Mouse (Mus musculus): ENCODE data around the gene Sys1.
A peak's percentile ranks its signal among the peaks of the same experiment; 100 is the strongest.

Gene Sys1

DNA sequence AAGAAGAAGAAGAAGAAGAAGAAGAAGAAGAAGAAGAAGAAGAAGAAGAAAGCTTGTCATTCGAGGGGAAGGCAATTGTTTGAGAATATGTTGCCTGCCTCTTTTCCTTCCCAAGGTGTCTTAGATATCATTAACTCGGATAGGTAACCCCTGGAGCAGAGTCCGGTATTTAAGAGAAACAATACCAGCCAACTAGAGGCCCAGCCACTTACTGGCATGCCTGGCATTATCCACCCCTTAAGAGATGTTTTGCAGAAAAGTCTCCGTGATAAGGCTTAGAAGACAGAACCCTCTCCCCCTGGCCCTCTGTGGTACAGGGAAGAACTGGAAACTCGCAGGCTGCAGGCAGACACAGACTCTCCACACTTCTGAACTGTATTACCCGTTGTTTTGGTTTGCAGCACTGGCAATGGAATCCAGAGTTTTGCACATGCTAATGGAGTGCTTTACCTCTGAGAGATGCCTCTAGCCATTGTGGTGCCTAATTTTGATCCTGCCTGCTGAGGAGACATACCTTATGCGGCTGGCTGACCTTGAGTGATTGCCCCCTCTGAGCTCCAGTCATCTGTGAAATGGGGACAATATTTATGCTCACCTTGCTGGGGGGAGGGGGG, 2.8 kb upstream of the Sys1 start:
- no peak for DNase-seq

DNA sequence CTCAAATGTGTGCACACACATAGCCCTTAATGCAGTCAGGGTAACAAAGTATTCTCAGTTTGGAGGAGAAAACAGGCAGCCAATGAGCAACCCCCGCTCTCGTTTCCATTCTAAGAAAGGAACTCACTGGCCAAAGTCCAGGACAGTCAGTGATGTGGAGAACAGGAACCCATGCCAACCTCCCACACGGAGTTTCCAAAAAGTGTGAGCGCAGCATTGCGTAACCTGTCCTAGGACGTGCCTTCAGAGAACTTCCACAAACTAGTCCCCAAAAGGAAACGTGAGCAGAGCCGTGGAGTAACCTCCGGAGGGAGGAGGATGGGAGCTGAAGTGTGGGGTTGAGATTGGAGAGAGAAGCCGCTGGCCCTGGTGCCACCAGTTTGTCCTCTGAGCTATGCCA, 1.9 kb upstream of the Sys1 start:
- DNase-seq: peak; percentile 16

DNA sequence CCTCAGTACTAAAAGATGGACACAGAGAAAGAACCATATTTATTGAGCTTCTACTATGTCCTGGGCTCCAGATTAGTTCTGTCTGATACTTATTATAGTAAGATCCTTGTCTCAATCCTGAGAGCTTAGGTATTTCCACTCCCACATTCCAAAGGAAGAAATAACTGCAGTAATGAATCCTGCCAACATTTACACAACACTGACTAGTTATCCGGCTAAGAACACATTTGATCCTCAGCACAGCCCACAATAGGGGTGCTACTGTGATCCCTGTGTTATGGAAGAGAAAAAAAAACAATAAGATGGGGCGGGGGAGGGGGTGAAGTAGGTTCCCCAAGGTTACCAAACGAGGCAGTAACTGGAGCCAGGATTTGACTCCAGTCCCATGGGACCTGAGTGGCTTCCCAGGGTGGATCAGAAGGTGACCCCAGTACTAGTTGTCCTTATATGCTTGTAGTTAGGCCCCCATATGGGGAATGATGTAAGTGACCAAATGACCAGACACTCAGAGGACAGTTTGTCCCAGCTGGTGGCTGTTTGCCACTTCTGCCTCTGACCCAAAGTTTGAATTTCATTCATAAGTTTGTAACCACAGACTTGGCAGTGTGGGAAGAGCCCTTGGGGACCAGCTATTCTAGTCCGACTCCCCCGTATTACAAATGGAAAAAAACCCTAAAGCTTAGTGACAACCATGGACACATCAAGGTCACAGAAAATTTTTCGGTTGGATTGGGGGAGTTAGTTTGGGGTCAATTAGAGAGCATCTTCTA, 1.2 kb upstream of the Sys1 start:
- DNase-seq: no peak

- no peak for DNase-seq
Observed at GRCm38 (mm10) chr2:164456413-164456812, 351 bp upstream of the Sys1 start.

DNA sequence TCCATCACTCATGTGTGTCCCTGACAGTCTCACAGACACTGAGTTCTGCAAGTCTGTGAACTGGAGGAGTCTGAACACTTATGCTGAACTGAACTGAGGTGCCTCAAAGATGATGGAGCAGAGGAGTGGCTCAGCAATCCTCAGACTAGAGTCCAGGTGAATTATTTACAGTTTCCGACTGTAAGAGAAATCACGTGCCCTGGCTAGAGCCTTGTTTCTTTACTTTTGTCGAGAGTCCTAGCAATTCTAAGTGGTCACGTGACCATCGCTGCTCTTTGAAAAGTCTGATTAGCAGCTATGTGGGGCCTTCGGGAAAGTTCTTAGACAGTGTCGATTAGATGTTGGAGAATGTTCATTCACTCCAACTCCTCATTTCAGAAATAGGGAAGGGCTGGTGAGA, 1.2 kb downstream of the Sys1 start:
- DNase-seq: no peak

DNA sequence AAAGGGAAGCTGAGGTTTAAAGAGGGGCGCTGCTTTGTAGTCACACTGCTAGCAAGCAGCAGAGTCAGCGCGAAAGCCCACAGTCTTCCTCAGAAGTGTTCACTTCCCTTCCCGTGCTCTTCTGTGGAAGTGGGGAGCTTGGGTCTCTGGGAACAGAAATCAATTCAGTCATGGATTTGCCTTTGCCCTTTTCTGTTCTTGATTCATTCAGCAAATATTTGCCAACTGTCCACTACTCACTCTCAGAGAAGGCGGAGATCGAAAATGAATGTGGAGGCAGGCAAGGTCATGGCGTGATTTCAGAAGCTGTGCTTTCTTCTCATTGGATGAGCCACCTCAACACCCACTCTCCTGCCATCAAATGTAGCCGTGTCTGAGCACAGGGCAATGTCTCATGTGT, 1.8 kb downstream of the Sys1 start:
- DNase-seq: peak; percentile 35

DNA sequence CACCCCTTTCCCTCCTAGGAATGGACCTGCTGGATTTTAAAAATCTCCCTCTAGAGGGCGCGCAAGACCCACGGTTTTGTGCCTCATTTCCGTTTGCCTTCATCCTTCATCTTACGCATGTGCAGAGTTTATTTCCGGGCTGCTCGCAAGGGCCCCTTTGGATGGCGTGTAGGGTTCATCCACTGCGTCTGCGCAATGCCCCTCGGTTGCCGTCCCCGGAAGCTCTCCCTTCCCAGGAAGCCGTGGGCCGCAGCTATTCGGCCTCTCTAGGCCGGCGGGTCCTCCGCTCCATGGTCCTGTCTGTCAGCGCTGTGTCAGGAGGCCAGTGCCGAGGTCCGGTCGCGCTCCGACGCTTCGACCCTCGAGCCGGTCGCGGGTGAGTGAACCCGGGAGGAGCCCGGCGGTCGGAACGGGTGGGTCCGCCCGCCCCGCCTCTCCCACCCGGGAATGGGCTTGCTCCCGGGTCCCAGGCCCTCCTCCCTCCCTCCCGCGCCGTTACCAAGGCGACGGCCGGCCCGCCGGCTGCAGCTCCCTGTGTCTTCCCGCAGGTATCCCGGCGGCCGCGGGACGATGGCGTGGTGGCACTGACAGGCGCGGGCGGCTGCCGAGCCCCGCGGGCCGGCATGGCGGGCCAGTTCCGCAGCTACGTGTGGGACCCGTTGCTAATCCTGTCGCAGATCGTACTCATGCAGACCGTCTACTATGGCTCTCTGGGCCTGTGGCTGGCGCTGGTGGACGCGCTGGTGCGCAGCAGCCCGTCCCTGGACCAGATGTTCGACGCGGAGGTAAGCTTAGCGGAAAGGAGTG, 4.2 kb downstream of the Sys1 start, which contains the start of gene Gm20458:
TSS of gene Gm20458 (plus strand) at position 223 of the 807 bp plus-strand sequence.
- DNase-seq: peak; percentile 94

GRCm38 (mm10) chr2:164465161-164465560, 8.4 kb downstream of the Sys1 start:
- no peak for DNase-seq

- DNase-seq: no peak
Observed at GRCm38 (mm10) chr2:164466787-164467186, 10.0 kb downstream of the Sys1 start.

GRCm38 (mm10) chr2:164470254-164470653, 13.5 kb downstream of the Sys1 start:
- DNase-seq: peak; percentile 55

GRCm38 (mm10) chr2:164473624-164474023, 16.9 kb downstream of the Sys1 start, which contains the start of gene Trp53tg5:
Trp53tg5 (minus strand) TSS chr2:164473724.
- DNase-seq: no peak

- no peak for DNase-seq
Observed at GRCm38 (mm10) chr2:164485681-164486257, 29.0 kb downstream of the Sys1 start, which contains the start of gene Dbndd2. Dbndd2 (plus strand) TSS chr2:164486106.

- DNase-seq: peak; percentile 41
Observed at GRCm38 (mm10) chr2:164486258-164487114, 29.7 kb downstream of the Sys1 start.

DNA sequence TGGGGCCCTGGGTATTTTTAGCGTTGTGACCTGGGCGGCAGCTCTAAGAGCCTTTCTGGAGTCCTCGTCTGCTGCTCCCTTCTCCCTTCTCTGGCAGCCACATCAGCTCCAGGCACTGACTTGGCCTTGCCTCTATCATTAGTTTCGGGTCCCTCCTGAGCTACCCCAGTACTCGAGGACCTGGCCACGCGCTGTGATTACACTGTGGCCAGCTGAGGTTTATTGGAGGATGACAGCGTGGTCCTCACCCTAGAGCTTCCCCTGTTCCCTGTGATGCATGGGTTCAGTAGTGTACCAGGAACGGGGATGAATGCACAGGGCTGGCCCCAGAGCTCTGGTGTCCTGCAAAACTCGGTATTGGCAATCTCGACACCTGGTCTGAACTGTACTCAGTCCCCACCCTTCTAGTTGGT, 30.4 kb downstream of the Sys1 start:
- DNase-seq: no peak

DNA sequence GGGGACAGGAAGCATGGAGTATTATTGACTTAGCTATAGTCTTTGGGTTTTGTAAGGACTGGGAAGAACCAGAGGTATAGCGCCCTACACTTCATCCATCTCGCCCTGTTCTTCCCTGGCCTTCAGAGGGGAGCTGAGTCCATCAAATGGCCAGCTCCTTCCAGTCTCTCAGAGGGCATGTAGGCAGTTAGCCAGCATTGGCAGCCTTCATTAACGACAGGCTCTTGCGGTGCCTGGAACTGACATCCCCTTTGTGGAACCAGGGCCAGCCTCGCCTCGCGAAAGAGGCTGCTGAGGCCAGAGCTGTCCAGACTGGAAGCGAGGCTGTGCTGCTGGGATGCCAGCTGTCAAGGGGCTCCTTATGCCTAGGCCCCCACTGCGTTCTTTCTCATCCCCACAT, 31.0 kb downstream of the Sys1 start:
- DNase-seq: no peak

GRCm38 (mm10) chr2:164494126-164494525, 37.4 kb downstream of the Sys1 start:
- DNase-seq: no peak

DNA sequence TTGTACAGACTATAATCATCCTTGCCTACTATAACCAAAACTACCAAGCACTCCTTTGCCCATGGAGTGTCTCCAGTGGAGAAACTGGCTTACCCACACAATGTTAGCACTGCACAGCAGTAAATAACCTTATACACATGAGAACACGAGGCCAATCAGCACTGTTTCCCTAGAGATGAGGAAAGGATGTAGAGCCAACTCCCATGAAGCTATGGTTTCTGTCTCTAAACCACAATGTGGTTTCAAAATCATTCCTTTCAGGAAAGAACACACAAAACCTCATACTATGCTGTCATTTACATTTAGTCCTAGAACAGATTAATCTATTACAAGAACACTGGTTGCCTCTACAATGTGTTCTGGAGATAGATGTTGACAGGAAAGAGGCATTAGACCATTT, 39.6 kb downstream of the Sys1 start:
- DNase-seq: no peak

DNA sequence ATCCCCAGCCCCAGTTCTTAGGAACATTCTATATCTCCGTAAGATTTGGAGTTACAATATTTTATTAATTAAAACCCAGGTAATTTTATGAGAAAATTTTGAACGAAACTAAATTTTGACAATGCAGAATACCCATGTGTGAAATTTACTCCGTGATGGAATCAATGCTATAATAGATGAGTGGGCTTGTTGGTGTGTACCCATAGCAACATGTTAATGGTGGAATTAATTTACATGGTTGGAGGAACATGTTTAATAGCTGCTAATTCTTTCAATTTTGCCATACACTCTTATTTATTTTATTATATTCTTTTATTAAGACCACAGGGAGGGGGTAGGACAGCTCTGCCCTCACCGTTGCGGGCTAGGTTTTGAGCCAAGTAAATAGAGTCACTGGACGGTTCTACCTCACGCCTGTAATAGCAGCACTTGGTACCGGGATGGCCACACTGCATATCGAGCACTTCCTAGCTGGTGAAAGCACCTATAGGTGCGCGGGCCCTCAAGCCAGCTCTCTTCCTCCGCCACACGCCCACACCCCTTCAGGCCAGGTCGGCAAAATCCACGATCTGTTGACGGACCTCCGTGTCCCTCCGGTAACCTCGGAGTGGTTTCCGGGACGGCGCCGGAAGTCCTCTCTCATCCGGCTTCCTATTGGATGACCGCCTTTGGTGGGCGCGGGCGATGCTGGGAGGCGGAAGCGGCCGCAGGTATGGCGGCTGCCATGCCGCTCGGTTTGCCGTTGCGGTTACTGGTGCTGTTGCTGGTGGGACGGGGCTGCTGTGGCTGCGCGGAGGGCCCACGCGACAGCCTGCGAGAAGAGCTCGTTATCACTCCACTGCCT, 40.3 kb downstream of the Sys1 start, which contains the start of gene Pigt:
TSS of gene Pigt (plus strand) at position 674 of the 844 bp plus-strand sequence.
- DNase-seq: peak; percentile 88

DNA sequence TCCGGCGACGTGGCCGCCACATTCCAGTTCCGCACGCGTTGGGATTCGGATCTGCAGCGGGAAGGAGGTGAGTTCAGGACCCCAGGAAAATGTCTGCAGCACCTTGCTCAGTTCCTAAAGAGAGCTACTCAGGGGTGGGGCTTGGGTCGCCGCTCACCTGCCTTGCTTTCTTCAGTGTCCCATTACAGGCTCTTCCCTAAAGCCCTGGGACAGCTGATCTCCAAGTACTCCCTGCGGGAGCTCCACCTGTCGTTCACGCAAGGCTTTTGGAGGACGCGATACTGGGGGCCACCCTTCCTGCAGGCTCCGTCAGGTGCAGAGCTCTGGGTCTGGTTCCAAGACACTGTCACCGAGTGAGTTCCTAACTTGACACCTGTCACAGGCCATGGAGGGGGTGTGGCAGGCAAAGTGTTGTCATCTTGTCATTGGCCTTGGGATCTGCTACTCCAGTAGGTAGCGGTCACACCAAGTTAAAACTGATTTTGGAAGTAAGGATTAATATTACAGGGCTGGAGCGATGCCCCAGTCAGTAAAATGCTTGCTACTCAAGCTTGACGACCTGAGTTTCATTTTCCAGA, 41.0 kb downstream of the Sys1 start:
- no peak for DNase-seq

- no peak for DNase-seq
Observed at GRCm38 (mm10) chr2:164499317-164499716, 42.6 kb downstream of the Sys1 start.

GRCm38 (mm10) chr2:164500511-164500910, 43.7 kb downstream of the Sys1 start:
- no peak for DNase-seq

Measured in liver (tissue).